27 mouse cellular contexts compared by ENCODE assay signal in the genomic region with DNA sequence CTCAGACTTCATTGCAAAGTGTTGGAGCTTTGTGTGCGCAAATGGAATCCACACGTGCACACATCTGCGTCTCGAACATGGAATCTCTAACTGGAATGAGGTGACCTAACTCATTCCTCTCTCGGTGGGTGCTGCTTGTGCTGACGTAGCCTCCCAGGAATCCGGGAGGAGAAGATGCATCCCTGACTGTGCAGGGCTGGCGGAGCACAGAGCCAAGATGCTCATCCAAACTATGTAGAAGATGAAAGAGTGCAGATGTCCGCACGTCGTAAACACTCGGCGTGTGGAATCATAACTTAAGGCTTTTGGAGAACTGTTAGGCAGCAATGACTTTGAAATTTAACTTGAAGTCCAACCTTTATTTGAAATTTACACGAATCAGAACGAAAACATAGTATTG. TPM values are rescaled to one million over a fixed set of nuclear protein-coding genes. Genes with fewer than 3 reads are reported as not detected.
DNase-seq lines count a peak whose midpoint lies in the region; ATAC-seq and TF ChIP-seq lines count a peak whose summit lies in the region.
"Had no signal": no experiment of that assay in that cellular context is flagged by ENCODE, and none has a peak within 500 bp of the region (broad histone marks: within the 10 kb centered on the region; RNA-seq: fewer than 3 reads in every experiment).

No protein-coding gene starts in this region.

- TF ChIP-seq CTCF in liver, postnatal 0 days (IDR thresholded peaks at IDR 0.05; ENCODE audit: low read depth), result no peak

- no peaks in the 10 kb centered on the region for H3K9me3 ChIP-seq in liver, postnatal 0 days (ENCODE audit: low read length)
- H3K9me3 ChIP-seq in intestine, embryonic 15.5 days, result no peaks in the 10 kb centered on the region
- H3K9me3 ChIP-seq in limb, embryonic 15.5 days, result no peaks in the 10 kb centered on the region
- H3K9me3 ChIP-seq in forebrain, embryonic 10.5 days, result no peaks in the 10 kb centered on the region
- H3K9me3 ChIP-seq: embryonic facial prominence, embryonic 12.5 days; forebrain, embryonic 13.5 days; hindbrain, embryonic 10.5 days; hindbrain, embryonic 13.5 days had no signal

- DNase-seq in heart, adult 11 months, result peak; percentile 61
- DNase-seq in heart, postnatal 4 days, result no peak
- peak; percentile 12 for DNase-seq in liver
- no peak for DNase-seq in liver, postnatal 0 days
- DNase-seq in forebrain, embryonic 10.5 days (ENCODE audit: extremely low spot score, low spot score), result no peak
- no peak for DNase-seq in neural tube, embryonic 10.5 days (ENCODE audit: extremely low spot score, low spot score)
- DNase-seq: adrenal gland, postnatal 10 days; adrenal gland, postnatal 36 days; B cell, adult 2 months; cerebellum, adult 18-20 months; cerebellum, adult 9-10 months; cerebellum, postnatal 14 days; gastrocnemius, postnatal 10 days; gastrocnemius, postnatal 36 days had no signal

- no peak overlapping the region for H3K4me3 ChIP-seq in liver, postnatal 0 days (ENCODE audit: low read depth, low read length)
- no peak overlapping the region for H3K4me3 ChIP-seq in intestine, embryonic 15.5 days (replicated peaks)
- no peak overlapping the region for H3K4me3 ChIP-seq in limb, embryonic 15.5 days
- no peak overlapping the region for H3K4me3 ChIP-seq in forebrain, embryonic 10.5 days
- H3K4me3 ChIP-seq: embryonic facial prominence, embryonic 12.5 days; erythroblast, embryonic 14.5 days; forebrain, embryonic 13.5 days; hindbrain, embryonic 10.5 days; hindbrain, embryonic 13.5 days had no signal

- TF ChIP-seq EP300 in liver, postnatal 0 days (IDR thresholded peaks at IDR 0.05; ENCODE audit: low read depth), result no peak

- H3K9ac ChIP-seq in liver, postnatal 0 days (replicated peaks), result no peak overlapping the region
- no peak overlapping the region for H3K9ac ChIP-seq in intestine, embryonic 15.5 days
- no peak overlapping the region for H3K9ac ChIP-seq in limb, embryonic 15.5 days
- H3K9ac ChIP-seq: embryonic facial prominence, embryonic 12.5 days; forebrain, embryonic 13.5 days; hindbrain, embryonic 13.5 days had no signal

- no peak overlapping the region for H3K4me2 ChIP-seq in liver, postnatal 0 days (ENCODE audit: low read depth, low read length)
- no peak overlapping the region for H3K4me2 ChIP-seq in intestine, embryonic 15.5 days (replicated peaks)
- H3K4me2 ChIP-seq in limb, embryonic 15.5 days, result no peak overlapping the region
- H3K4me2 ChIP-seq: embryonic facial prominence, embryonic 12.5 days; forebrain, embryonic 13.5 days; heart, embryonic 11.5 days; hindbrain, embryonic 13.5 days had no signal

- no peak for ATAC-seq in liver, postnatal 0 days
- peak; percentile 56; the same call in 1 of the 2 replicates for ATAC-seq in intestine, embryonic 15.5 days
- peak; percentile 52; the same call in 1 of the 2 replicates for ATAC-seq in limb, embryonic 15.5 days (ENCODE audit: insufficient number of reproducible peaks, low FRiP score, low TSS enrichment, low read depth)
- ATAC-seq: forebrain, embryonic 13.5 days; forebrain, embryonic 16.5 days; hindbrain, embryonic 16.5 days; Patski had no signal

- H3K27me3 ChIP-seq in liver, postnatal 0 days (ENCODE audit: insufficient read depth, low read length), result no peaks in the 10 kb centered on the region
- H3K27me3 ChIP-seq in intestine, embryonic 15.5 days (replicated peaks), result no peaks in the 10 kb centered on the region
- no peaks in the 10 kb centered on the region for H3K27me3 ChIP-seq in limb, embryonic 15.5 days
- no peaks in the 10 kb centered on the region for H3K27me3 ChIP-seq in forebrain, embryonic 10.5 days (ENCODE audit: poor library complexity, severe bottlenecking)
- H3K27me3 ChIP-seq: CH12.LX; embryonic facial prominence, embryonic 12.5 days; forebrain, embryonic 13.5 days; hindbrain, embryonic 13.5 days had no signal

- WGBS in liver, postnatal 0 days (ENCODE audit: insufficient replicate concordance), result 82% methylated on average over 15 of the region's 15 CpGs
- 49% methylated on average over 15 of the region's 15 CpGs for WGBS in intestine, embryonic 15.5 days
- 59% methylated on average over 15 of the region's 15 CpGs for WGBS in limb, embryonic 15.5 days
- 94% methylated on average over 15 of the region's 15 CpGs for WGBS in forebrain, embryonic 10.5 days

- H3K36me3 ChIP-seq in liver, postnatal 0 days (replicated peaks; ENCODE audit: insufficient read depth, low read length), result no peaks in the 10 kb centered on the region
- H3K36me3 ChIP-seq in intestine, embryonic 15.5 days, result no peaks in the 10 kb centered on the region
- no peaks in the 10 kb centered on the region for H3K36me3 ChIP-seq in limb, embryonic 15.5 days
- H3K36me3 ChIP-seq in forebrain, embryonic 10.5 days (replicated peaks), result no peaks in the 10 kb centered on the region
- H3K36me3 ChIP-seq: embryonic facial prominence, embryonic 12.5 days; G1E; hindbrain, embryonic 10.5 days; hindbrain, embryonic 13.5 days had no signal

- H3K27ac ChIP-seq in liver, postnatal 0 days (ENCODE audit: low read depth), result no peak overlapping the region
- no peak overlapping the region for H3K27ac ChIP-seq in intestine, embryonic 15.5 days
- no peak overlapping the region for H3K27ac ChIP-seq in limb, embryonic 15.5 days
- no peak overlapping the region for H3K27ac ChIP-seq in forebrain, embryonic 10.5 days
- H3K27ac ChIP-seq: embryonic facial prominence, embryonic 12.5 days; forebrain, embryonic 13.5 days; hindbrain, embryonic 10.5 days; hindbrain, embryonic 13.5 days had no signal

- no peaks in the 10 kb centered on the region for H3K4me1 ChIP-seq in liver, postnatal 0 days (ENCODE audit: insufficient read depth)
- H3K4me1 ChIP-seq in intestine, embryonic 15.5 days (replicated peaks), result no peaks in the 10 kb centered on the region
- no peaks in the 10 kb centered on the region for H3K4me1 ChIP-seq in limb, embryonic 15.5 days
- H3K4me1 ChIP-seq in forebrain, embryonic 10.5 days, result no peaks in the 10 kb centered on the region
- H3K4me1 ChIP-seq: embryonic facial prominence, embryonic 12.5 days; forebrain, embryonic 13.5 days; hindbrain, embryonic 10.5 days; hindbrain, embryonic 13.5 days had no signal

RNA-seq across cellular contexts. Expression of a gene that starts 31.3 kb away (rescaled TPM):
- total RNA-seq in heart, postnatal 4 days (2021), result 1 to 10 TPM; 2.4 to 3.2 TPM
- 0.08 TPM in 2 replicates for polyA plus RNA-seq in liver, postnatal 0 days (2015; fragmentation: Nextera tagmentation; extraction: Ambion mirVana)
- 2.0 and 2.6 TPM in 2 replicates for polyA plus RNA-seq in intestine, embryonic 15.5 days (2015; fragmentation: Nextera tagmentation; extraction: Ambion mirVana)
- polyA plus RNA-seq in limb, embryonic 15.5 days (2015; fragmentation: Nextera tagmentation; extraction: Ambion mirVana), result 4.2 and 5.0 TPM in 2 replicates
- 7.2 and 8.6 TPM in 2 replicates for polyA plus RNA-seq in forebrain, embryonic 10.5 days (2016; fragmentation: Nextera tagmentation; extraction: Ambion mirVana)
- polyA plus RNA-seq: erythroblast, embryonic 14.5 days; G1E had no signal

Comparison
In these comparisons a context has a peak if more than half of its experiments do, and no peak if none do; other contexts are left out.
1. DNase-seq: peak in heart, adult 11 months (single experiment) and liver (single experiment); none in heart, postnatal 4 days (single experiment), liver, postnatal 0 days (single experiment), forebrain, embryonic 10.5 days (single experiment) and neural tube, embryonic 10.5 days (single experiment).